Mouse (Mus musculus) heart, embryonic 12.5 days (tissue): ENCODE measurements around the gene Cd72. TPM values are rescaled to one million over a fixed set of nuclear protein-coding genes. Genes with fewer than 3 reads are reported as not detected.
A peak's percentile ranks its signal among the peaks of the same experiment; 100 is the strongest.

ENCODE experiments used
- ATAC-seq: fragments of 200-750 bp; cut with Nextera tagmentation; 2 replicates; pipeline ENCODE4 v1.8.0; 2017; ENCODE audit warnings: moderate TSS enrichment, moderate library complexity; ENCODE audit not compliant: insufficient number of reproducible peaks, low FRiP score
- H3K27ac ChIP-seq: fragments of 300-500 bp; sonication (generic); 2 replicates; pipeline ENCODE4 v1.5.1; 2016; ENCODE audit warnings: mild to moderate bottlenecking, moderate library complexity; ENCODE audit not compliant: poor library complexity, severe bottlenecking
- H3K27me3 ChIP-seq: fragments of 300-500 bp; sonication (generic); replicated peaks from 2 replicates; pipeline ENCODE4 v1.6.1; 2016; ENCODE audit warnings: mild to moderate bottlenecking, moderate library complexity
- H3K36me3 ChIP-seq: fragments of 300-500 bp; sonication (generic); 2 replicates; pipeline ENCODE4 v1.6.1; 2016; ENCODE audit warnings: mild to moderate bottlenecking, moderate library complexity
- H3K4me1 ChIP-seq: fragments of 300-500 bp; sonication (generic); replicated peaks from 2 replicates; pipeline ENCODE4 v1.6.1; 2016; ENCODE audit warnings: mild to moderate bottlenecking
- H3K4me2 ChIP-seq: fragments of 300-500 bp; sonication (generic); 2 replicates; pipeline ENCODE4 v1.6.1; 2016; ENCODE audit warnings: mild to moderate bottlenecking, moderate library complexity
- H3K4me3 ChIP-seq: fragments of 300-500 bp; sonication (generic); 2 replicates; pipeline ENCODE4 v1.5.1; 2016; ENCODE audit warnings: mild to moderate bottlenecking
- H3K9ac ChIP-seq: fragments of 300-500 bp; sonication (generic); 2 replicates; pipeline ENCODE4 v1.6.1; 2016; ENCODE audit warnings: mild to moderate bottlenecking, moderate library complexity
- H3K9me3 ChIP-seq: fragments of 300-500 bp; sonication (generic); replicated peaks from 2 replicates; pipeline ENCODE4 v1.6.1; 2016; ENCODE audit warnings: mild to moderate bottlenecking, moderate library complexity
- WGBS: fragments of 180-500 bp; shearing (Covaris S2); methylation state at CpG from one replicate; pipeline ENCODE4 v1.1.7; 2016; 5-methylcytosine and 5-hydroxymethylcytosine counted together
- polyA plus RNA-seq: library from polyadenylated mRNA; unstranded; fragments of >200 nt; fragmentation: Nextera tagmentation; extraction: Ambion mirVana; gene quantifications from 2 replicates; pipeline ENCODE4 v1.2.1, GENCODE M21; 2016

Gene Cd72
- polyA plus RNA-seq, 1 experiment from 2014 or later = 2.0 TPM

DNA sequence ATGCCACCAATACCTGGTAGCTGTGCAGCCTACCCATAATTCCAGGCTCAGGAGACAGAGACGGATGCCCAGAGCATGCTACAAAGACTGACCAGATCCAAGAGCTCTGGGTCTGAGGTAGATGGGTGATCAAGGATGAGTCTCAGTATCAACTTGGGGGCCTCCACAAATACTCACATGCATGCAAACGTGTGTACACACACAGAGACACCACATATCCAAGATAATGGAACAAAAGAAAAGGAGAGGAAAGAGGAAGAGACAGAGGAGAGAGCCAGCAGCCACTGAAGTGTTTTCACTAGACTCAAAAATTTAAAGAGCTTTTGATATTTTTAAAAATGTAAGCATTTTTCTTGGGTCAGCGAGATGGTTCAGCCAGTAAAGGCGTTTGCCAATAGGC is 36.0 kb downstream of the Cd72 start:
- Histone ChIP-seq H3K27me3 (peaks cover 4% of the 10 kb centered on the region; the same call in 1 of the 2 replicates), H3K27ac (no peak overlapping the region), H3K36me3 (peaks cover 61% of the 10 kb centered on the region), H3K9me3 (no peaks in the 10 kb centered on the region), H3K4me1 (peaks cover 33% of the 10 kb centered on the region), H3K4me3 (no peak overlapping the region), H3K4me2 (no peak overlapping the region), H3K9ac (no peak overlapping the region)
- no peak for ATAC-seq
- WGBS = 73% methylated on average over 4 of the region's 4 CpGs

DNA sequence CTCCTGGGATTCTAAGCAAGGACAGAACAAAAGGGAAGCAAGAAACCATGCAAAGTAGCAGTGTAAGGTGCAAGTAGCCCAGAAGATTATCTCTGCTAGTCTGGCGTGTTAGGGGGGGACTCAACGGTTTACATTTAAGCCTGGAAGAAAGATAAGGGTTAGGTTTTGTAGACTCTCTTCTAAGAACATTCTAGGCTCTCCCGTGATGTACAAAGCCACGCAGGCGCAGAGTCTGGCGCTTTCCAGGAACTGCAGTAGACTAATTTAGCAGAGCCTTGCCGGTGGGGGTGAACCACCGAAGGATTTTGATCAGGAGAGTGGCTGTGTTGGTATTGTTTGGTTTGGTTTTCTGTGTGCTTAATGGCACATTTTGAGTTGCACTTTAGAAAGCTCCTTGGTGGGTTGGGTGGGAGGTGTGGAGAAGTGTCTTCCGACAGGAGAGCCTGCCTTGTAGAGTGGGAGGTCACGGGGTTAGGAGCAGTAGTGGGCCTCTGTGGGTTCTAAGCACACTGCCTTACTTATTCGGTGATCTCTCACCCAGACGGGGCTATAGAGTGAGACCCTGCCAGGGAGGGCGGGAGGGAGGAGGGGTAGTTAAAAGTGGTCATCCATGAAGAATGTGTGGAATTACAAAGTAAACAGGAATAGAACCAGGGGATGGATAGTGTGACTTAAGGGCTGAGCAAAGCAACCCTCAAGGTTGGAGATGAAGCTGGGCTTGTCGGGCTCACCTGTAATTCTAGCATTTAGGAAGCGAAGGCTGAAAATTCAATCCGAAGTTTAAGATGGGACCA is 37.0 kb downstream of the Cd72 start:
- H3K36me3 ChIP-seq = peaks cover 51% of the 10 kb centered on the region
- H3K27ac ChIP-seq = peak overlapping the region; percentile 45; the same call in 1 of the 2 replicates
- peaks cover 40% of the 10 kb centered on the region for H3K4me1 ChIP-seq
- no peak overlapping the region for H3K4me3 ChIP-seq
- no peaks in the 10 kb centered on the region for H3K9me3 ChIP-seq
- peak overlapping the region; percentile 2; the same call in 1 of the 2 replicates for H3K9ac ChIP-seq
- WGBS = 56% methylated on average over 16 of the region's 16 CpGs
- no peak overlapping the region for H3K4me2 ChIP-seq
- no peak for ATAC-seq
- H3K27me3 ChIP-seq = no peaks in the 10 kb centered on the region; the same call in 1 of the 2 replicates

DNA sequence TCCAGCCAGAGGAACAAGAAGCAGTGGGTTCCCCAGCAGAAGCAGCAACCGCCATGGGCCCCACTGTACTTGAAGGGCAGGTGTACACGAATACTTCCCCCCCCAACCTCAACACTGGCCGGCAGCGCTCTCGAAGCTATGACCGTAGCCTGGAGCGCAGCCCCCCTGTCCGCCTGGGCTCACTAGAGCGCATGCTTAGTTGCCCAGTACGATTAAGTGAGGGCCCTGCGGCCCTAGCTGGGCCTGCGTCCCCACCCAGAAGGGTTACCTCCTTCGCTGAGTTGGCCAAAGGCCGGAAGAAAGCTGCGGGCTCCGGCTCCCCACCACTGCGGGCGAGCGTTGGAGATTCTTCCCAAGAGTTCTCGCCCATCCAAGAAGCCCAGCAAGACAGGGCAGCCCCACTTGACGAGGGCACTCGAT is 38.3 kb downstream of the Cd72 start:
- peaks cover 39% of the 10 kb centered on the region for H3K36me3 ChIP-seq
- 91% methylated on average over 22 of the region's 22 CpGs for WGBS

GRCm38 (mm10) chr4:43415221-43416070 is 39.0 kb downstream of the Cd72 start:
- H3K4me2 ChIP-seq = no peak overlapping the region
- WGBS = 77% methylated on average over 29 of the region's 29 CpGs
- H3K27me3 ChIP-seq = no peaks in the 10 kb centered on the region
- no peak overlapping the region for H3K9ac ChIP-seq
- H3K27ac ChIP-seq = no peak overlapping the region
- no peak for ATAC-seq
- H3K9me3 ChIP-seq = no peaks in the 10 kb centered on the region
- H3K4me1 ChIP-seq = peaks cover 40% of the 10 kb centered on the region
- no peak overlapping the region for H3K4me3 ChIP-seq
- H3K36me3 ChIP-seq = peaks cover 39% of the 10 kb centered on the region

More for the DNA sequence above, 38.3 kb downstream of the Cd72 start:
- H3K4me1 ChIP-seq = peaks cover 40% of the 10 kb centered on the region
- H3K27me3 ChIP-seq = no peaks in the 10 kb centered on the region
- H3K27ac ChIP-seq = no peak overlapping the region
- no peak for ATAC-seq
- no peak overlapping the region for H3K4me2 ChIP-seq
- no peaks in the 10 kb centered on the region for H3K9me3 ChIP-seq
- H3K4me3 ChIP-seq = no peak overlapping the region
- no peak overlapping the region for H3K9ac ChIP-seq

DNA sequence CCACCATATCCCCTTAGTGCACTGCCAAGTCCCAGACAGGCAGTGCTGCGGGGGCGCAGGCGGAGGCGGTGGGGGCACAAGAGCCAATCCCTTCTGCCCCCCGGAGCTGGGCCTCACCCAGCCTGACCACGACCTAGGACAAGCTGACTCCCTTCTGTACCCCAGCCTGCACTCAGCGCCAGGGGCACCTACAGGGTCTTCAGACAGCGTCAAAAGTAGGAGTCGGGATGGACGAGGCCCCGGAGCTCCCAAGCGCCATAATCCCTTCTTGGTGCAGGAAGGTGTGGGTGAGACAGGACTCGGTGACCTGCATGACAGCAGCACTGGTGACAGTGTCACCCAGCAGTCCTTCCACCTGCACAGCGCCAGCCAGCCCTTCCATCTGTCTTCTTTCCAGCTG is 39.7 kb downstream of the Cd72 start:
- H3K4me3 ChIP-seq = no peak overlapping the region
- H3K27ac ChIP-seq = no peak overlapping the region
- H3K36me3 ChIP-seq = peaks cover 39% of the 10 kb centered on the region
- 89% methylated on average over 14 of the region's 14 CpGs for WGBS
- H3K9me3 ChIP-seq = no peaks in the 10 kb centered on the region
- H3K27me3 ChIP-seq = no peaks in the 10 kb centered on the region
- peaks cover 35% of the 10 kb centered on the region for H3K4me1 ChIP-seq
- H3K4me2 ChIP-seq = no peak overlapping the region
- no peak overlapping the region for H3K9ac ChIP-seq
- ATAC-seq = no peak

DNA sequence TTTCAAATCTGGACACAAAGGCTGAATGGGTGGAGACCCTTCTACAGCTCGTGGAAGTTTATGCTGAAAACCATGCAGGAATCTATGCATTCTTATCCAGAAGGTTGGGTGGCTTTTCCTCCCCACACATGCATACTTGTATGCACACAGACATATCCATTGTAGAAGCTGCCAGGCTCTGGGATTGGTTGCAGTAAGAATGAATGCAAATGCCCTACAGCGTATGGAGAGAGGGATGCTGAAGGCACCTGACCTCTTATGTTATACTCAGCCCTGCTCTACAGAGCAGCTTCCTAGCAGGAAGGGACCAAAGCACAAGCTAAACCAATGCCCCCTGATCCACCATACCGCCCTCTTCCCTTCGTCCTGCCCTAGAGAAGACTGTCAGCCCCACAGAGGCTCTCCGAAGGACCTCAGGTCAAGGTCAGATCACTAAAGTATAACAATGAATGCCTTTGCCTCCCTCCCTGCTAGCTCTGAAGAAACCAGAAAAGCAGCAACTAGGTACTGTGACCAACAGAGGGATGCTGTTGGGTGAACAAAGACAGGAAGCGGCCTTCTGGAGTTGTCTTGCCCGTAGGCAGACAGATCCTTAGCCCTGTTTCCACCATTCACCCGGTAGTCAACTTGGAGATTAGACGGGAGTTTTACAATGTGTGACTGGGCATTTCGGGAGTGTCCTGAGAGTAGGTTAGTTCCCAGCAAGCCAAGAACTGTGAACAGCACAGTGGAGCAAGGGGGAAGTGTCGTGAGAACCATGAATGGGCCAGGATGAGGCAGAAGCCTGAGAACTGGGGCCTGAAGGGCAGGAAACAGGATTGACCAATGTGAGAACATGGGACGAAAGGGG is 47.1 kb downstream of the Cd72 start:
- no peaks in the 10 kb centered on the region for H3K27me3 ChIP-seq
- H3K4me1 ChIP-seq = peaks cover 27% of the 10 kb centered on the region
- H3K36me3 ChIP-seq = 0 out of 2 replicates have a peak, but pooled peaks cover 6% of the 10 kb centered on the region
- WGBS = 58% methylated on average over 12 of the region's 12 CpGs
- peak overlapping the region; percentile 55 for H3K4me3 ChIP-seq
- H3K9ac ChIP-seq = peak overlapping the region; percentile 81
- H3K9me3 ChIP-seq = no peaks in the 10 kb centered on the region
- H3K27ac ChIP-seq = peak overlapping the region; percentile 89
- no peak for ATAC-seq
- peak overlapping the region; percentile 86 for H3K4me2 ChIP-seq

- Histone ChIP-seq H3K27me3 (no peaks in the 10 kb centered on the region), H3K36me3 (0 out of 2 replicates have a peak, but pooled peaks cover 6% of the 10 kb centered on the region), H3K9ac (peak overlapping the region; percentile 81), H3K4me1 (peaks cover 34% of the 10 kb centered on the region), H3K4me3 (peak overlapping the region; percentile 55), H3K9me3 (no peaks in the 10 kb centered on the region), H3K27ac (peak overlapping the region; percentile 89), H3K4me2 (peak overlapping the region; percentile 86)
- ATAC-seq = peak; percentile 91
- WGBS = 1% methylated on average over 28 of the region's 28 CpGs
Measured at GRCm38 (mm10) chr4:43406162-43406971, 48.1 kb downstream of the Cd72 start.

DNA sequence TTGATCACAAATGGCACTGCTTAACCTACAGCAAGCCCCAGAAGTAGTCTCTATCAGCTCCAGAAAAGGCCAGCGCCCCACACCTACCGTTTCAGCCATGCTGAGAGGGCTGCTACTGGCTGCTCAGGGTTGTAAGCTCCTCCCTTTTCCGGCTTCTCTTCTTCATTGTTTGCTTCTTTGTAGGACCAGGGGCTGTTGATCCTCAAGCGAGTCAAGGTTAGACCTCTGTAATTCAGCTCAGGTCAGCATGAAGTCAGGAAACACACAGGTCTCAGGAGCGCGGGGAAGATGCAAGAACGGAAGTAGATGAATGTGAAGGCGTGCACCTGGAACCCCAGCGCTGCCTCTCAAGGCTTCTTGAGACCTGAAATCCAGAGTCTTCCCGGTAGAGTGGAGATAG is 49.7 kb downstream of the Cd72 start:
- Histone ChIP-seq H3K4me1 (peaks cover 50% of the 10 kb centered on the region), H3K4me2 (no peak overlapping the region), H3K4me3 (no peak overlapping the region), H3K9me3 (no peaks in the 10 kb centered on the region), H3K9ac (no peak overlapping the region), H3K36me3 (0 out of 2 replicates have a peak, but pooled peaks cover 6% of the 10 kb centered on the region), H3K27ac (no peak overlapping the region), H3K27me3 (no peaks in the 10 kb centered on the region)
- no peak for ATAC-seq
- WGBS = 88% methylated on average over 10 of the region's 10 CpGs

GRCm38 (mm10) chr4:43402212-43402611 is 52.2 kb downstream of the Cd72 start:
- Histone ChIP-seq H3K4me1 (peaks cover 62% of the 10 kb centered on the region), H3K9me3 (no peaks in the 10 kb centered on the region), H3K27me3 (no peaks in the 10 kb centered on the region), H3K27ac (0 out of 2 replicates have a peak overlapping the region, but pooled peaks have one; percentile 1), H3K4me2 (no peak overlapping the region), H3K36me3 (no peaks in the 10 kb centered on the region), H3K9ac (no peak overlapping the region), H3K4me3 (no peak overlapping the region)
- no peak for ATAC-seq
- WGBS = 63% methylated on average over 9 of the region's 9 CpGs

DNA sequence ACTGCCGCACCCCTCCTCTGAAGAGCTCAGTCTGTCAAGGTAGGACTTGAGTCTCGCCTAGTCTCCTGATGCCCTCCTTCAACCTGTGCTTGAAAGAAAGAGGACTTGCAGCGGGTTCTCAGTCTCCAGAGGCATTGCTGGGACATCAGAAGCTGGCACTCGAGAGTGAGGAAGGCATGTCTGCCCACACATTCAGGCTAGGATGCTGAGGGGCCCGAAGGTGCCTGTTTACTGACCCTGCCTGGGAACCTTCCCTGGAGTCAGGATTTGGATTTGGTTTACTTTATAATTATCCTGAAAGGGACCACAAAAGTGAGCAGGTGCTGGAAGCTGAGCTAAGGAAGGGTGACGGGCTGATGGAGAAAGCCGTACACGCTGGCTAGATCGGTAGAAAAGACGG is 52.9 kb downstream of the Cd72 start:
- Histone ChIP-seq H3K36me3 (no peaks in the 10 kb centered on the region), H3K27me3 (no peaks in the 10 kb centered on the region), H3K4me2 (peak overlapping the region; percentile 16; the same call in 1 of the 2 replicates), H3K4me1 (peaks cover 56% of the 10 kb centered on the region), H3K27ac (peak overlapping the region; percentile 22), H3K9ac (0 out of 2 replicates have a peak overlapping the region, but pooled peaks have one; percentile 20), H3K9me3 (no peaks in the 10 kb centered on the region), H3K4me3 (no peak overlapping the region)
- ATAC-seq = no peak
- 79% methylated on average over 10 of the region's 10 CpGs for WGBS
